Mouse (Mus musculus): ENCODE measurements at regions not wholly inside any gene's neighbourhood (a gene's known extent, or its start where the extent isn't known, plus 50 kb on each side); places are given as distances from the start of the nearest gene placed in this dataset.

- no peak for DNase-seq (ENCODE audit: low read depth, low spot score)
Observed at GRCm38 (mm10) chr3:56427201-56427600, 243.7 kb upstream of the Nbea start.

GRCm38 (mm10) chr3:56397851-56398496, 214.5 kb upstream of the Nbea start:
- no peak for DNase-seq (ENCODE audit: low read depth, low spot score)

- DNase-seq (ENCODE audit: low read depth, low spot score): no peak
Observed at GRCm38 (mm10) chr3:56393134-56393533, 209.6 kb upstream of the Nbea start.

GRCm38 (mm10) chr3:56380316-56380715, 196.8 kb upstream of the Nbea start:
- DNase-seq (ENCODE audit: low read depth, low spot score): no peak

GRCm38 (mm10) chr3:56379500-56379899, 196.0 kb upstream of the Nbea start:
- no peak for DNase-seq (ENCODE audit: low read depth, low spot score)

GRCm38 (mm10) chr3:56362543-56362942, 179.0 kb upstream of the Nbea start:
- DNase-seq (ENCODE audit: low read depth, low spot score): no peak

GRCm38 (mm10) chr3:56357035-56357701, 173.7 kb upstream of the Nbea start:
- DNase-seq (ENCODE audit: low read depth, low spot score): no peak

GRCm38 (mm10) chr3:56356163-56356882, 172.8 kb upstream of the Nbea start:
- no peak for DNase-seq (ENCODE audit: low read depth, low spot score)

All from ZHBTc4 (cell line).